Mouse (Mus musculus) Patski (cell line): ENCODE measurements around the gene Tjp3. TPM values are rescaled to one million over a fixed set of nuclear protein-coding genes. Genes with fewer than 3 reads are reported as not detected.

Source experiments
- ATAC-seq: fragments of 100-300 bp; one replicate; pipeline ENCODE4 v1.8.0; 2021
- CTCF ChIA-PET: fragments of 350-600 bp; sonication (Branson Sonifier 250); formaldehyde crosslinking; loops from one replicate; lab custom pipeline; 2022; ENCODE audit warnings: inconsistent platforms; lab: Charles Lee
- POLR2A ChIA-PET: fragments of 350-600 bp; sonication (Branson Sonifier 250); formaldehyde crosslinking; loops from one replicate; lab custom pipeline; 2022; ENCODE audit warnings: antibody characterized with exemption, inconsistent platforms; lab: Charles Lee
- DNase-seq: peaks from one replicate; pipeline ENCODE4 v3.0.0-alpha.2; 2011; ENCODE audit warnings: low read depth, low spot score
- H3K27me3 ChIP-seq: fragments of 371-371 bp; one replicate; pipeline ENCODE4 v1.5.1; 2021
- CTCF ChIP-seq: fragments of 100-300 bp; IDR thresholded peaks from one replicate; pipeline ENCODE4 v1.5.1; 2021
- in situ Hi-C: fragments of 300-500 bp; cut with MboI; formaldehyde crosslinking; loops from 3 replicates; pipeline ENCODE4 v1.11.1; 2018; ENCODE audit warnings: low pct_unique_long_range_greater_than_20kb, mixed read lengths
- polyA plus RNA-seq: library from polyadenylated mRNA; unstranded; gene quantifications from one replicate; pipeline ENCODE4 v1.2.3, GENCODE M21; 2021

Gene Tjp3
- polyA plus RNA-seq, 1 experiment from 2014 or later = 6.5 TPM

- H3K27me3 ChIP-seq = peaks cover 29% of the 10 kb centered on the region
- ChIA-PET CTCF (interaction anchor here (1.2 kb wide), 1 partner anchor 15 kb away, joined by 3 read pairs; no protein-coding TSS in a partner anchor), POLR2A (interaction anchor here (0.6 kb wide), 1 partner anchor 242 kb away, joined by 3 read pairs; no protein-coding TSS in a partner anchor)
- DNase-seq (no peak), ATAC-seq (no peak)
- TF ChIP-seq CTCF = no peak
- in situ Hi-C loops = no loop called here
Measured at GRCm38 (mm10) chr10:81259225-81259884, 32.0 kb downstream of the Tjp3 start.

GRCm38 (mm10) chr10:81257158-81258039 lies 34.0 kb downstream of the Tjp3 start:
- in situ Hi-C loops = no loop called here
- ATAC-seq (no peak), DNase-seq (no peak)
- no peak for TF ChIP-seq CTCF
- POLR2A ChIA-PET = no interaction called here
- H3K27me3 ChIP-seq = peaks cover 35% of the 10 kb centered on the region
- CTCF ChIA-PET = interaction anchor here (3.0 kb wide), 1 partner anchor 13 kb away, joined by 11 read pairs; no protein-coding TSS in a partner anchor

GRCm38 (mm10) chr10:81254886-81255285 lies 36.5 kb downstream of the Tjp3 start:
- DNase-seq = no peak
- no peak for ATAC-seq
- TF ChIP-seq CTCF = no peak
- POLR2A ChIA-PET = interaction anchor here (0.9 kb wide), 1 partner anchor 9 kb away, joined by 4 read pairs; no protein-coding TSS in a partner anchor
- CTCF ChIA-PET = interaction anchor here (3.0 to 3.6 kb wide), 2 partner anchors 11 to 14 kb away, joined by 11 read pairs; no protein-coding TSS in a partner anchor
- in situ Hi-C loops = no loop called here
- peaks cover 38% of the 10 kb centered on the region for H3K27me3 ChIP-seq

GRCm38 (mm10) chr10:81252424-81253419 lies 38.7 kb downstream of the Tjp3 start, which contains the start of gene Matk:
Gene Matk (plus strand): TSS chr10:81252935.
- DNase-seq (no peak), ATAC-seq (no peak)
- ChIA-PET CTCF (interaction anchor here (1.7 to 3.6 kb wide), 2 partner anchors 12 to 13 kb away, joined by 4 to 11 read pairs; no protein-coding TSS in a partner anchor), POLR2A (interaction anchor here (0.6 kb wide), 1 partner anchor 18 kb away, joined by 3 read pairs; no protein-coding TSS in a partner anchor)
- in situ Hi-C loops = no loop called here
- no peak for TF ChIP-seq CTCF
- peaks cover 21% of the 10 kb centered on the region for H3K27me3 ChIP-seq

- ChIA-PET CTCF (interaction anchor here (0.9 kb wide), 1 partner anchor 8 kb away, joined by 6 read pairs; no protein-coding TSS in a partner anchor), POLR2A (no interaction called here)
- no peak for TF ChIP-seq CTCF
- DNase-seq (no peak), ATAC-seq (no peak)
- in situ Hi-C loops = no loop called here
- peaks cover 9% of the 10 kb centered on the region for H3K27me3 ChIP-seq
Measured at GRCm38 (mm10) chr10:81249442-81249841, 41.9 kb downstream of the Tjp3 start.

GRCm38 (mm10) chr10:81247804-81248203 lies 43.6 kb downstream of the Tjp3 start:
- no peak for DNase-seq
- TF ChIP-seq CTCF = no peak
- ATAC-seq = no peak
- peaks cover 4% of the 10 kb centered on the region for H3K27me3 ChIP-seq
- ChIA-PET CTCF (interaction anchor here (1.1 kb wide), 1 partner anchor 18 kb away, joined by 3 read pairs; no protein-coding TSS in a partner anchor), POLR2A (no interaction called here)
- in situ Hi-C loops = no loop called here

- ChIA-PET CTCF (interaction anchor here (1.8 to 3.1 kb wide), 4 partner anchors 9 to 28 kb away, joined by 6 to 17 read pairs (median 10); no protein-coding TSS in a partner anchor), POLR2A (no interaction called here)
- in situ Hi-C loops = no loop called here
- no peak for TF ChIP-seq CTCF
- ATAC-seq = no peak
- no peak for DNase-seq
- no peaks in the 10 kb centered on the region for H3K27me3 ChIP-seq
Measured at GRCm38 (mm10) chr10:81245166-81245565, 46.2 kb downstream of the Tjp3 start.

- CTCF ChIA-PET = interaction anchor here (0.6 to 3.1 kb wide), 7 partner anchors 8 to 55 kb away, joined by 3 to 17 read pairs (median 6); no protein-coding TSS in a partner anchor
- no peak for ATAC-seq
- in situ Hi-C loops = no loop called here
- H3K27me3 ChIP-seq = no peaks in the 10 kb centered on the region
- no peak for DNase-seq
- TF ChIP-seq CTCF = no peak
- POLR2A ChIA-PET = no interaction called here
Measured at GRCm38 (mm10) chr10:81244595-81244994, 46.8 kb downstream of the Tjp3 start.

GRCm38 (mm10) chr10:81244146-81244545 lies 47.2 kb downstream of the Tjp3 start:
- in situ Hi-C loops = no loop called here
- DNase-seq (no peak), ATAC-seq (no peak)
- ChIA-PET CTCF (interaction anchor here (0.6 to 3.1 kb wide), 7 partner anchors 8 to 54 kb away, joined by 3 to 17 read pairs (median 6); no protein-coding TSS in a partner anchor), POLR2A (no interaction called here)
- TF ChIP-seq CTCF = no peak
- no peaks in the 10 kb centered on the region for H3K27me3 ChIP-seq
